34 mouse cellular contexts compared by ENCODE assay signal in the genomic region with DNA sequence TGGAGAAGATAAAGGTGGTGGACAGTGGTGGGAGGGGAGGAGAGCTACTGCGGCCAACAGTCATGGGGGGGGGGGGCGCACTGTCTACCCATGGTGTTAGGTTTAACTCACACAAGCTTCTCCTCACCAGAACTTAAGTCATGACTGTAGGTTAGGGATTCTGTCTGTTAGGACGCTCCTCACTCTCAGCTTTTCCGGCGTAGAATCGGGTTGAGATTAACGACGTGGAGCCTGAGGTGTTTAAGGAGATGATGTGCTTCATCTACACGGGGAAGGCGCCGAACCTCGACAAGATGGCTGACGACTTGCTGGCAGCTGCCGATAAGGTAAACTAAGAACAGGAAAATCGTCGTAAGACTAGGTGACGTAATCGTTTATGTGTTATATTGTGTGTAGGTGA. TPM values are rescaled to one million over a fixed set of nuclear protein-coding genes. Genes with fewer than 3 reads are reported as not detected.
"Had no signal": no experiment of that assay in that cellular context is flagged by ENCODE, and none has a peak within 500 bp of the region (broad histone marks: within the 10 kb centered on the region; RNA-seq: fewer than 3 reads in every experiment).

No protein-coding gene starts in this region.

- H3K9me3 ChIP-seq: heart, embryonic 13.5 days; heart, embryonic 15.5 days; hindbrain, embryonic 10.5 days; hindbrain, embryonic 12.5 days; hindbrain, embryonic 13.5 days; hindbrain, embryonic 15.5 days; intestine, embryonic 15.5 days; kidney, embryonic 15.5 days had no signal

- H3K9ac ChIP-seq: heart, embryonic 13.5 days; heart, embryonic 15.5 days; hindbrain, embryonic 12.5 days; hindbrain, embryonic 13.5 days; hindbrain, embryonic 14.5 days; hindbrain, embryonic 15.5 days; intestine, embryonic 15.5 days; kidney, embryonic 15.5 days had no signal

- H3K4me1 ChIP-seq: hindbrain, embryonic 10.5 days; hindbrain, embryonic 12.5 days; hindbrain, embryonic 13.5 days; hindbrain, embryonic 15.5 days; intestine, embryonic 15.5 days; kidney, embryonic 15.5 days had no signal

- H3K4me2 ChIP-seq: heart, embryonic 11.5 days; heart, embryonic 13.5 days; heart, embryonic 15.5 days; hindbrain, embryonic 12.5 days; hindbrain, embryonic 13.5 days; hindbrain, embryonic 14.5 days; hindbrain, embryonic 15.5 days; intestine, embryonic 15.5 days; kidney, embryonic 15.5 days had no signal

- ATAC-seq: hindbrain, embryonic 16.5 days; hindbrain, postnatal 0 days; inflammation-experienced regulatory T-cells, adult 6 months; intestine, embryonic 15.5 days; intestine, embryonic 16.5 days; intestine, postnatal 0 days had no signal

- H3K4me3 ChIP-seq: heart, embryonic 13.5 days; heart, embryonic 15.5 days; hindbrain, embryonic 10.5 days; hindbrain, embryonic 12.5 days; hindbrain, embryonic 13.5 days; hindbrain, embryonic 15.5 days; intestine, embryonic 15.5 days; kidney, embryonic 15.5 days; layer of hippocampus, adult 2 months; left cerebral cortex, adult 2 months had no signal

- H3K27ac ChIP-seq: heart, embryonic 13.5 days; heart, embryonic 15.5 days; hindbrain, embryonic 10.5 days; hindbrain, embryonic 12.5 days; hindbrain, embryonic 13.5 days; hindbrain, embryonic 14.5 days; hindbrain, embryonic 15.5 days; hindbrain, postnatal 0 days; intestine, embryonic 15.5 days; kidney, embryonic 15.5 days; kidney, postnatal 0 days; layer of hippocampus, adult 2 months; left cerebral cortex, adult 2 months had no signal

- H3K27me3 ChIP-seq: heart, embryonic 13.5 days; heart, embryonic 15.5 days; hindbrain, embryonic 12.5 days; hindbrain, embryonic 13.5 days; hindbrain, embryonic 15.5 days; intestine, embryonic 15.5 days; kidney, embryonic 15.5 days had no signal

- DNase-seq: heart, postnatal 10 days; heart, postnatal 14 days; heart, postnatal 36 days; kidney, adult 11 months; kidney, adult 18-20 months; kidney, adult 2 months; kidney, adult 8-10 months; kidney, adult 9 months; kidney, postnatal 10 days; kidney, postnatal 14 days; kidney, postnatal 25 days; kidney, postnatal 36 days; kidney, postnatal 4 days; layer of hippocampus, adult 9-11 months; layer of hippocampus, postnatal 36 days had no signal

RNA-seq across cellular contexts. Expression of gene Nxph3, which starts 28.7 kb away (rescaled TPM):
- total RNA-seq: hematopoietic stem cell, adult 5-6 weeks had no signal
- polyA plus RNA-seq: inflammation-experienced regulatory T-cells, adult 6 months had no signal
